Mouse (Mus musculus): ENCODE data around the gene Cdkal1. TPM values are rescaled to one million over a fixed set of nuclear protein-coding genes. Genes with fewer than 3 reads are reported as not detected.

The Cdkal1 gene
- polyA plus RNA-seq, 1 experiment from 2014 or later = 33.9 TPM

DNA sequence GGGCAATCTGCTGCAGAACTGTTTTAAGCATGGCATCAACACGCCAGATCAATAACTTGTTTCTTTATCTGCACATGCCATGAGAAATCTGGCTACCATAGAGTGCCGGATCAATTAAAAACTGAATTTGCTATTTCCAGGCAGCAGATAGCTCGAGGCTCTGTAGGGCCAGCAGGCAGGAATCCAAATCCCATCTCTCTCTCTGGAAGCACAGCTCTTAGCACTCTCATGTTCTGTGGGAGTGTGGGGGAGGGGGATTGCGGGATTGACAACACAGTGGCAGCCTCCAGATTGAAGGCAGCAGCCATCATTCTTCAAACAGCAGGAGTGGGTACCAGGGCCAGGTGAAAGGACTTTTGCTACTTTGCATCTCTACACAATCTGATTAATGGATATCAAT is 420.7 kb downstream of the Cdkal1 start:
- ATAC-seq (ENCODE audit: low FRiP score) = no peak
- no peak overlapping the region for H3K27ac ChIP-seq
- no peaks in the 10 kb centered on the region; the same call in 1 of the 2 replicates for H3K4me1 ChIP-seq
- H3K36me3 ChIP-seq (replicated peaks) = no peaks in the 10 kb centered on the region
- H3K27me3 ChIP-seq = no peaks in the 10 kb centered on the region
- H3K4me3 ChIP-seq (replicated peaks) = no peak overlapping the region
- no peak overlapping the region for H3K9ac ChIP-seq
- H3K9me3 ChIP-seq = no peaks in the 10 kb centered on the region
- WGBS = 78% methylated on average over 4 of the region's 4 CpGs
- H3K4me2 ChIP-seq = no peak overlapping the region

- ATAC-seq (ENCODE audit: low FRiP score) = no peak
- no peaks in the 10 kb centered on the region for H3K4me1 ChIP-seq
These were observed 424.6 kb downstream of the Cdkal1 start for GRCm38 (mm10) chr13:29430919-29431318.

DNA sequence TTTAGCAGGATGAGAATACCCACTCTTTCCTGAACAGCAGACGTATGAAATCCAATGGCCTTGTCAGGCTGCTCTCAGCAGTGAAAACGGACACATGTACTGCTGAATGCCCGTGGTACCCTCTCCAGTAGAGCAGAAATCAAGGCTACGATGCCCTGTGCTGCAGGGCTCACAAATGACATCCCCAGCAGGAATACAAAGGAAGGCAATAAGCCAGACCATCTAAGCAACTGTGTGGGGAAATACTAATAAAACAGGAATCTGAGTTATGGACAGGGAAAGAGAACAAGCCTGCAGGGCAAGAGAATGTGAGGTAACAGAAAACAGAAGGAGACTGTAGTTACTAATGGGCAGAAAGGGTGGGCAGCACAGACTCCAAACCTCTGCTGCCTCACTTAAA is 425.6 kb downstream of the Cdkal1 start:
- Histone ChIP-seq H3K4me1 (no peaks in the 10 kb centered on the region), H3K27ac (no peak overlapping the region; the same call in 1 of the 2 replicates), H3K4me2 (no peak overlapping the region), H3K36me3 (replicated peaks) (no peaks in the 10 kb centered on the region), H3K4me3 (replicated peaks) (no peak overlapping the region), H3K9me3 (no peaks in the 10 kb centered on the region), H3K27me3 (no peaks in the 10 kb centered on the region), H3K9ac (no peak overlapping the region)
- no peak for ATAC-seq (ENCODE audit: low FRiP score)
- WGBS = 86% methylated on average over 4 of the region's 4 CpGs

More at GRCm38 (mm10) chr13:29430919-29431318, 424.6 kb downstream of the Cdkal1 start:
- Histone ChIP-seq H3K27me3 (no peaks in the 10 kb centered on the region), H3K9ac (no peak overlapping the region), H3K27ac (no peak overlapping the region), H3K4me3 (replicated peaks) (no peak overlapping the region), H3K36me3 (replicated peaks) (no peaks in the 10 kb centered on the region), H3K4me2 (no peak overlapping the region), H3K9me3 (no peaks in the 10 kb centered on the region)
- WGBS = 54% methylated on average over 4 of the region's 4 CpGs

GRCm38 (mm10) chr13:29429196-29429595 is 426.3 kb downstream of the Cdkal1 start:
- no peak overlapping the region for H3K27ac ChIP-seq
- ATAC-seq (ENCODE audit: low FRiP score) = no peak
- no peak overlapping the region for H3K4me3 ChIP-seq (replicated peaks)
- no peaks in the 10 kb centered on the region for H3K36me3 ChIP-seq (replicated peaks)
- WGBS = 92% methylated on average over 6 of the region's 6 CpGs
- H3K4me1 ChIP-seq = no peaks in the 10 kb centered on the region
- no peaks in the 10 kb centered on the region for H3K9me3 ChIP-seq
- no peaks in the 10 kb centered on the region for H3K27me3 ChIP-seq
- H3K4me2 ChIP-seq = no peak overlapping the region
- no peak overlapping the region for H3K9ac ChIP-seq

- no peaks in the 10 kb centered on the region for H3K36me3 ChIP-seq (replicated peaks)
- no peak overlapping the region for H3K9ac ChIP-seq
- no peak overlapping the region for H3K4me2 ChIP-seq
- peak; percentile 83 for ATAC-seq (ENCODE audit: low FRiP score)
- H3K27ac ChIP-seq = peak overlapping the region; percentile 75
- WGBS = 22% methylated on average over 8 of the region's 8 CpGs
- H3K9me3 ChIP-seq = no peaks in the 10 kb centered on the region
- H3K4me1 ChIP-seq = peaks cover 41% of the 10 kb centered on the region
- no peaks in the 10 kb centered on the region for H3K27me3 ChIP-seq
- no peak overlapping the region for H3K4me3 ChIP-seq (replicated peaks)
These were observed 438.9 kb downstream of the Cdkal1 start for GRCm38 (mm10) chr13:29416450-29417136.

DNA sequence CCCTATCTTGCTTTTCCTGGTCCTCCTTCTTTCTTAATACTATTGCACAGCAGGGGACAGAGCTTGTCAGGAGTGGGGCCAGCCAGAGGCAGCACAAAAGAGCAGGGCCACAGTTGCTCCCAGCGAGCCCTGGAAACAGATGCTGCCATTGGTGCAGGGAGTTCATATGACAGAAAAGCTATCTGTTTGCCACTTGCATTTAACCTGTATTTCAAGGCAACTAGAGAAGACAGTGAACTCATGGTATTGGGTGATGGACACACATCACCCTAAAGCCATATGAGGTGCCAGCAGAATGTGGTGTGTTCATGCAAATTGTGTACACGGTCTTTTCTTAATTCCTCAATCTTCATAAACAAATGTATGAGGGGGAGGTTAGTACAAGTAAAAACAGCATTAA is 439.5 kb downstream of the Cdkal1 start:
- Histone ChIP-seq H3K4me2 (no peak overlapping the region), H3K27ac (peak overlapping the region; percentile 75), H3K27me3 (no peaks in the 10 kb centered on the region), H3K9ac (no peak overlapping the region), H3K36me3 (replicated peaks) (no peaks in the 10 kb centered on the region), H3K9me3 (no peaks in the 10 kb centered on the region), H3K4me1 (peaks cover 42% of the 10 kb centered on the region), H3K4me3 (replicated peaks) (no peak overlapping the region)
- ATAC-seq (ENCODE audit: low FRiP score) = peak; percentile 68
- 24% methylated on average over 2 of the region's 2 CpGs for WGBS

DNA sequence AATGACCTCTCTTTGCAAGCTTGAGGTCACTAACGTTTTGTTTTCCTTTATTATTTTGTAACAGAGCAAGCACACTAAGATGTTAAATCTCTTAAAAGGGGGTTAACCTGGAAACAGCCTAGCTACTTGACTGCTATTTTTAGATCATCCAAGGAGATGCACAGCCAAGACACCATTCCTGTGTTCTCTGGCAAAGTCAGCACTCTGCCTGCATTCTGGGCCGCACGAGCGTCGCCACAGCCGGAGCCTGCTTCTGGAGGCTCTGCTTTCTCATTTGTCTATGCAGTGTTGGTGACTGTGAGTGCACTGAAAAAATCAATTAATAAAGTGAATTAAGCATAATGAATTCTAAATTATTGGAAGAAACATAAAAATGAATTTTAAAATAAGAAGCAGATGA is 440.6 kb downstream of the Cdkal1 start:
- Histone ChIP-seq H3K9me3 (no peaks in the 10 kb centered on the region), H3K27ac (peak overlapping the region; percentile 75; the same call in 1 of the 2 replicates), H3K4me1 (peaks cover 42% of the 10 kb centered on the region), H3K4me2 (no peak overlapping the region), H3K36me3 (replicated peaks) (no peaks in the 10 kb centered on the region), H3K27me3 (no peaks in the 10 kb centered on the region), H3K9ac (no peak overlapping the region), H3K4me3 (replicated peaks) (no peak overlapping the region)
- WGBS = 62% methylated on average over 6 of the region's 6 CpGs
- no peak for ATAC-seq (ENCODE audit: low FRiP score)

GRCm38 (mm10) chr13:29414470-29414869 is 441.0 kb downstream of the Cdkal1 start:
- ATAC-seq (ENCODE audit: low FRiP score) = no peak
- 42% methylated on average over 3 of the region's 3 CpGs for WGBS
- Histone ChIP-seq H3K4me1 (peaks cover 42% of the 10 kb centered on the region), H3K27ac (peak overlapping the region; percentile 75; the same call in 1 of the 2 replicates), H3K36me3 (replicated peaks) (no peaks in the 10 kb centered on the region), H3K9ac (no peak overlapping the region), H3K9me3 (no peaks in the 10 kb centered on the region), H3K4me2 (no peak overlapping the region), H3K4me3 (replicated peaks) (no peak overlapping the region), H3K27me3 (no peaks in the 10 kb centered on the region)

DNA sequence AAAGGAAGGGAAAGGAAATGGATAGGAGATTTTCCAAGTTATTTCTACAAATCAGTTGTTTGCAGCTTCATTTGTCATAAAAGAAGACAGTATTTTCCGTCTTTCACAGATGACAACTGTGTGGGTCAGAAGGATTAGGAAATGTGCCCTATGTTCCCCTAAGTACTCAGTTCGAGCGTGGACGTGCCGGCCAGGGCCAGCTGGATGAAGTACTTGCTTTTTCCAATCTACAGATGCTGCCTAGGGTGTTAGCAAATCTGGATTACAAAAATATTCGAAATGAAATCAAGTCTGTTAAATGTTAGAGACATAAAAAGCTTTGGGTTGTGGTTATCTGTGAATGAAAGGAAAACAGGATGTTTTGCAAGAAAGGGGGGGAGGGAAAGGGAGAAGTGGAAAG is 444.3 kb downstream of the Cdkal1 start:
- no peak for ATAC-seq (ENCODE audit: low FRiP score)
- no peak overlapping the region for H3K27ac ChIP-seq
- WGBS = 92% methylated on average over 6 of the region's 6 CpGs
- no peak overlapping the region for H3K9ac ChIP-seq
- H3K27me3 ChIP-seq = no peaks in the 10 kb centered on the region
- H3K9me3 ChIP-seq = no peaks in the 10 kb centered on the region
- H3K4me3 ChIP-seq (replicated peaks) = no peak overlapping the region
- peaks cover 28% of the 10 kb centered on the region for H3K4me1 ChIP-seq
- H3K4me2 ChIP-seq = no peak overlapping the region
- no peaks in the 10 kb centered on the region for H3K36me3 ChIP-seq (replicated peaks)

GRCm38 (mm10) chr13:29407619-29408018 is 447.9 kb downstream of the Cdkal1 start:
- 96% methylated on average over 1 of the region's 1 CpGs for WGBS

GRCm38 (mm10) chr13:29405316-29405715 is 450.2 kb downstream of the Cdkal1 start:
- Histone ChIP-seq H3K36me3 (replicated peaks) (no peaks in the 10 kb centered on the region), H3K4me2 (no peak overlapping the region), H3K9ac (no peak overlapping the region), H3K9me3 (no peaks in the 10 kb centered on the region), H3K4me3 (replicated peaks) (no peak overlapping the region), H3K4me1 (no peaks in the 10 kb centered on the region; the same call in 1 of the 2 replicates), H3K27ac (no peak overlapping the region), H3K27me3 (no peaks in the 10 kb centered on the region)
- 83% methylated on average over 5 of the region's 5 CpGs for WGBS
- ATAC-seq (ENCODE audit: low FRiP score) = no peak

More at GRCm38 (mm10) chr13:29407619-29408018, 447.9 kb downstream of the Cdkal1 start:
- no peak overlapping the region for H3K9ac ChIP-seq
- no peaks in the 10 kb centered on the region for H3K27me3 ChIP-seq
- peaks cover 4% of the 10 kb centered on the region; the same call in 1 of the 2 replicates for H3K4me1 ChIP-seq
- H3K4me3 ChIP-seq (replicated peaks) = no peak overlapping the region
- no peak overlapping the region for H3K4me2 ChIP-seq
- H3K27ac ChIP-seq = no peak overlapping the region
- H3K9me3 ChIP-seq = no peaks in the 10 kb centered on the region
- no peaks in the 10 kb centered on the region for H3K36me3 ChIP-seq (replicated peaks)
- no peak for ATAC-seq (ENCODE audit: low FRiP score)

GRCm38 (mm10) chr13:29403217-29403616 is 452.3 kb downstream of the Cdkal1 start:
- 78% methylated on average over 5 of the region's 5 CpGs for whole genome bisulfite sequencing
- H3K27ac ChIP-seq = no peak overlapping the region

GRCm38 (mm10) chr13:29402526-29403040 is 452.9 kb downstream of the Cdkal1 start:
- Histone ChIP-seq H3K4me2 (no peak overlapping the region), H3K9ac (no peak overlapping the region), H3K36me3 (replicated peaks) (no peaks in the 10 kb centered on the region), H3K27me3 (no peaks in the 10 kb centered on the region), H3K27ac (no peak overlapping the region), H3K4me1 (no peaks in the 10 kb centered on the region; the same call in 1 of the 2 replicates), H3K4me3 (replicated peaks) (no peak overlapping the region), H3K9me3 (no peaks in the 10 kb centered on the region)
- whole genome bisulfite sequencing = 55% methylated on average over 3 of the region's 3 CpGs
- ATAC-seq (ENCODE audit: low FRiP score) = no peak

More at GRCm38 (mm10) chr13:29403217-29403616, 452.3 kb downstream of the Cdkal1 start:
- H3K4me2 ChIP-seq = no peak overlapping the region
- H3K4me1 ChIP-seq = no peaks in the 10 kb centered on the region; the same call in 1 of the 2 replicates
- ATAC-seq (ENCODE audit: low FRiP score) = no peak
- H3K9me3 ChIP-seq = no peaks in the 10 kb centered on the region
- H3K36me3 ChIP-seq (replicated peaks) = no peaks in the 10 kb centered on the region
- H3K4me3 ChIP-seq (replicated peaks) = no peak overlapping the region
- H3K9ac ChIP-seq = no peak overlapping the region
- no peaks in the 10 kb centered on the region for H3K27me3 ChIP-seq
